Mouse (Mus musculus) MEL (cell line): ENCODE measurements around the gene Gm5617.

Experiments used
- MAZ ChIP-seq: IDR thresholded peaks from 2 replicates; pipeline ENCODE4 v1.6.1; 2012; ENCODE audit warnings: low read depth, mild to moderate bottlenecking, inconsistent platforms, low read length, improper control_type of control experiment
- POLR2A ChIP-seq, 2 experiments: IDR thresholded peaks; 2 replicates each; pipeline ENCODE4 v1.6.1; 2011 to 2012; ENCODE audit warnings: low read length in 2 of 2, mild to moderate bottlenecking in 2 of 2, control low read depth in 1 of 2, improper control_type of control experiment in 1 of 2, low read depth in 1 of 2, moderate library complexity in 1 of 2; ENCODE audit not compliant: control insufficient read depth in 1 of 2, insufficient read depth in 1 of 2, poor library complexity in 1 of 2
- ZC3H11A ChIP-seq: IDR thresholded peaks from 2 replicates; pipeline ENCODE4 v1.6.1; 2012; ENCODE audit warnings: low read depth, mild to moderate bottlenecking, inconsistent platforms, low read length, improper control_type of control experiment

- TF ChIP-seq MAZ (no peak), POLR2A (IDR thresholded peaks at IDR 0.05; ENCODE audit: control insufficient read depth in 1 of 2, insufficient read depth in 1 of 2, low read depth in 1 of 2, low read length in 2 of 2, poor library complexity in 1 of 2) (no peak), ZC3H11A (no peak)
These were observed 41.2 kb downstream of the Gm5617 start for GRCm38 (mm10) chr9:48536414-48536813.
